Mouse (Mus musculus): ENCODE measurements around the gene Dscam. TPM values are rescaled to one million over a fixed set of nuclear protein-coding genes. Genes with fewer than 3 reads are reported as not detected.

The Dscam gene
- polyA plus RNA-seq, 1 experiment from 2014 or later, result 3.3 TPM

DNA sequence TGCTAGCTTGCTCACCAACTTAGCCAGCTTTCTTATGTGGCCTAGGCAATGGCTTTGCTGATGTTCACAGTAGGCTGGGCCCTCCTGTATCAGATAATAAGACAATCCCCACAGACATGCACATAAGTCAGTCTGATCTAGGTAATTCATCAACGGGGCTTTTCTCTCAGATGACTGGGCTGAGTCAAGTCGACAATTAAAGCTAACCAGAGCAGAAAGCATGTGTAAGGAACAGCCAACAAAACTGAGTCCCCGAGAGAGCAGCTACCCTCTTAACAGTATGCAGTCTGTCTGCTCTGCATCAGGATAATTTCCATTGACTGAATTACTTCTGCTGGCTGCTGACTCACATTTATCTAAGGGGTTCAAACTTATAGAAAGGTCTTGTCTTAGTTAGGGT, 603.1 kb downstream of the Dscam start:
- Histone ChIP-seq H3K4me2 (replicated peaks) (no peak overlapping the region), H3K9ac (no peak overlapping the region), H3K36me3 (no peaks in the 10 kb centered on the region), H3K4me3 (no peak overlapping the region), H3K9me3 (replicated peaks) (no peaks in the 10 kb centered on the region), H3K4me1 (peaks cover 7% of the 10 kb centered on the region), H3K27me3 (no peaks in the 10 kb centered on the region), H3K27ac (no peak overlapping the region)
- no peak for ATAC-seq (ENCODE audit: low FRiP score)
- WGBS, result 69% methylated on average over 3 of the region's 3 CpGs

DNA sequence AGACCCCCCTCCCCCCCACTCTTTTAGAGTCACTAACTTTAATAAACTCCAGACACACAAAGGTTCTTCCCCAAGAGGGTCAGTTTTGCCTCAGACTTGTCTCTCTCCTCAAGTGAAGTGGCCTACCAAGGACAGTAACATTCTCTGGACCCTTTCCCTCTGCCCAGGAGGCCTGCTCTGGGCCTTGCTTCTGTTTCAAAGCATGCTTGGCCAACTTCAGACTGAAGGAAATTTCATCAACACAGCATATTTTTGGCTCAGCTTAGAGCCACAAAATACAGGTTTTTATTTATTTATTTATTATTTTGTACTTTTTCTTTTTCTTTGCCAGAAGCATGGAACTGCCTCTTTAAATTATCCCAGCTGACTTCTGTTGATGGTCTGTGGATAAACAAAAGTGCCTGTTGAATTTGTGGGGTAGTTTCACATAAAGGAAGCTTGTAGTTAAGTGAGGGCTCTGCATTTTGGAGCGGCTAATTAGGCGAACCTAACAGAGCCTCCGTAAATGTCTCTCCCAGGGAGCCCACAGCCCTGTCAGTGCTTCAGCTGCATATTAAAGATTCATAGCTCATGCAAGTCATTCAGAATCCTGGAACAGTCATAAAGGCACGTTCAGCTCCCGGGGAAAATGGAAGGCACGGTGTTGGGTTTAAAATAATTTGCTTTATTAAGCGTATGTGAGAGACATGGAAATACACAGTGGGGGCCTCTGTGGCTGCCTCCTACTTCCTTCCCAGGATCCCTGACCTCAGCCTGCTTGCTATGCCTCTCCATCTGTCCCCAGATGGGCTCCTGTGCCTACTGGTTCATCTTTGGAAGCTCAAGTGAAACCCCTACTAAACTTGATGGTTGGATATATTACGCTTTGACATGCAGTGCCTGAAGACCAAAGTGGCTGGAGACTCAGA, 606.9 kb downstream of the Dscam start:
- no peaks in the 10 kb centered on the region for H3K9me3 ChIP-seq (replicated peaks)
- H3K4me2 ChIP-seq (replicated peaks), result no peak overlapping the region
- H3K27ac ChIP-seq, result peak overlapping the region; percentile 48; the same call in 1 of the 2 replicates
- peaks cover 10% of the 10 kb centered on the region for H3K4me1 ChIP-seq
- WGBS, result 35% methylated on average over 8 of the region's 8 CpGs
- ATAC-seq (ENCODE audit: low FRiP score), result no peak; the same call in 1 of the 2 replicates
- no peak overlapping the region for H3K4me3 ChIP-seq
- H3K9ac ChIP-seq, result no peak overlapping the region
- no peaks in the 10 kb centered on the region for H3K36me3 ChIP-seq
- no peaks in the 10 kb centered on the region for H3K27me3 ChIP-seq

DNA sequence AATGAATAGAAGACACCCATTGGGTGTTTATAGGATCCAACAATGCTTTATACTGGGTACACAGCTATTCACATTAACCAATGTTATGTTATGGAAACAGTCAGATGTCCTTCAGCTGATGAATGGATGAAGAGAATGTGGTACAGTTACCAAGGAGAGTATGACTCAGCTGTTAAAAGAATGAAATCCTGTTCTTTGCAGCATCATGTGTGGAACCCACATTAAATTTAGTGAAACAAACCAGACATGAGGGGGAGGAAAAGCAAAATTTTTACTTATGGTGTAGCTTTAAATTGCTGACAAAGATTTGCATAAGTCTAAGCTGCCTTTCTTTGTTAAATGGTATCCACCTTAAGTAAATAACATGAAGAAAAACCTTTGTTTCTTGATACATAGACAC, 610.8 kb downstream of the Dscam start:
- Histone ChIP-seq H3K9me3 (replicated peaks) (no peaks in the 10 kb centered on the region), H3K9ac (no peak overlapping the region), H3K27me3 (no peaks in the 10 kb centered on the region), H3K27ac (no peak overlapping the region), H3K4me1 (peaks cover 10% of the 10 kb centered on the region), H3K36me3 (no peaks in the 10 kb centered on the region), H3K4me2 (replicated peaks) (no peak overlapping the region), H3K4me3 (no peak overlapping the region)
- no peak for ATAC-seq (ENCODE audit: low FRiP score)

DNA sequence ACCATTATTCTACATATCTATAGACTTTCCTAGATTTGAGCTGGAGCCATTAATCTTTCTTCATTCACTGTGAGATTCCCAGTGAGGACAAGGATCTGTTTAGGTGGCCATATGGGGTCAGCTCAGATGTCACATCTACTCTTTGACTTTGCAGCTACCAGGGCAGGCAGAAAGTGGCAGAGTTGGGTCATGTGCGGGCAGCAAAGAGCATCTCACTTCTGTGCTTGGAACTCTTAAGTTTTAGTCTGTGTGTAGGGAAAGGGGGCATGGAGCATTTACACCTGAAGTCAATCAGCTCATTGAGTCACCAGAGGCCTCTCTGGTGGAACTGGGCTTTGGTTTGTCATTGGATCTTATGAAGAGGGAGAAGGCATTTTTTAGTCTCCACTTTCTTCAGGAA, 612.2 kb downstream of the Dscam start:
- no peak for ATAC-seq (ENCODE audit: low FRiP score)
- Histone ChIP-seq H3K4me2 (replicated peaks) (no peak overlapping the region), H3K27me3 (no peaks in the 10 kb centered on the region), H3K4me3 (no peak overlapping the region), H3K27ac (no peak overlapping the region), H3K9ac (no peak overlapping the region), H3K9me3 (replicated peaks) (no peaks in the 10 kb centered on the region), H3K4me1 (peaks cover 3% of the 10 kb centered on the region; the same call in 1 of the 2 replicates), H3K36me3 (no peaks in the 10 kb centered on the region)
- 87% methylated on average over 1 of the region's 1 CpGs for WGBS

DNA sequence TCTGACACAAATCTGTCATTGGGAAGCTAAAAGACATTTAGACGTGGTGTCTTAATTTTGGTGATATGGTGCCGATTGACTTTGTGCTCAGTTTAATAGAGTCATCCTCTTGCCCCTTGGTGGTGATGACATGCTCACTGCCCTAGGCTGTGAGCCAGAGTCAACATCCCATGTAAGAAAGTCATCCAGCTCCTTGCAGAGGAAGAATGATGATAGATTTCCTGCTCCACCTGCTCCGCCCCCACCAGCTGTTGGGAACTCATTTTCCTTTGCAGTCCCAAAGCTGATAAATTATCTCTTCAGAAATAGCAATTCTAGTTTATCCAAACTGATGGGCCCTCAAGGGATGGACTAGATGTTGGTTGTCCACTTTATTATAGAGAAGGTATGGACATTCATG, 613.9 kb downstream of the Dscam start:
- Histone ChIP-seq H3K4me2 (replicated peaks) (no peak overlapping the region), H3K9me3 (replicated peaks) (no peaks in the 10 kb centered on the region), H3K9ac (no peak overlapping the region), H3K4me3 (no peak overlapping the region), H3K36me3 (no peaks in the 10 kb centered on the region), H3K27me3 (no peaks in the 10 kb centered on the region), H3K4me1 (no peaks in the 10 kb centered on the region), H3K27ac (no peak overlapping the region)
- ATAC-seq (ENCODE audit: low FRiP score), result no peak
- WGBS, result 71% methylated on average over 3 of the region's 3 CpGs

DNA sequence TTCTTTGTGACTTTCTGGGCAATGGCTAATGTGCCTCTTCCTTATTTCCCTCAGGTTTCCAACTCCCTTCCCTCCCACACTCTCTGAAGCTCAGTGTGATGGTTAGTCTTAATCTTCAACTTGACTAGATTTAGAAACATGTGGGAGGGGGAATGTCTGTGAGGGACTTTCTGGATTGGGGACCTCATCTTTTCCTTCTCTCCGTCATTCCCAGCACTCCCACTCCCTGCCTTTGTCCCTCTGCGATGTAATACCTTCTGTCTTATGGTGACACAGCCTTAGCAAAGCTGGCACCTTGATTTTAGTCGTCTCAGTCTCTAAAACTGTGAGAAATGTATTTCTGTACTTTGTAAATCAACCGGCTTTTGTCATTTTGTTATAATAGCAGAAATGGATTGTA, 615.1 kb downstream of the Dscam start:
- H3K9me3 ChIP-seq (replicated peaks), result no peaks in the 10 kb centered on the region
- 87% methylated on average over 4 of the region's 4 CpGs for WGBS
- no peak overlapping the region for H3K4me3 ChIP-seq
- H3K9ac ChIP-seq, result no peak overlapping the region
- ATAC-seq (ENCODE audit: low FRiP score), result no peak
- no peaks in the 10 kb centered on the region for H3K27me3 ChIP-seq
- no peak overlapping the region for H3K4me2 ChIP-seq (replicated peaks)
- no peak overlapping the region for H3K27ac ChIP-seq
- H3K36me3 ChIP-seq, result no peaks in the 10 kb centered on the region
- no peaks in the 10 kb centered on the region for H3K4me1 ChIP-seq

DNA sequence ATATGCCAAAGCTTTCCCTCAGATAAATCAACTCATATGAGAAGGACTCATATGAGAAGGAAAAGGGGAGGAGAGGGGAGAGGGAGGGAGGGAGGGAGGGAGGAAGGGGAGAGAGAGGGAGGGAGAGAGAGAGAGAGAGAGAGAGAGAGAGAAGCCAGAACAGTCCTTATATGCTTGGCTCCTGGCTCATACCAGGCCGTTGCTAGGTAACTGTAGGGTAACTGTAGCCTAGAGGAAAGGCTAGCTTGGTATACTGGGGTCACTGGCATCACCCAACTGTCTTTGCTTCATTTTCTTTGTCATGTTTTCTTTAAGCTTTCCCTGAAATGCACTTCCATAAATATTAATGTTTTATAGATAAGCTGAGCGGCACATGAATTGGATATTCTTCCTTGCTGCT, 617.9 kb downstream of the Dscam start:
- H3K4me1 ChIP-seq, result no peaks in the 10 kb centered on the region
- no peak for ATAC-seq (ENCODE audit: low FRiP score)
- H3K9ac ChIP-seq, result no peak overlapping the region
- no peak overlapping the region for H3K4me3 ChIP-seq
- no peak overlapping the region for H3K27ac ChIP-seq
- no peaks in the 10 kb centered on the region for H3K9me3 ChIP-seq (replicated peaks)
- no peak overlapping the region for H3K4me2 ChIP-seq (replicated peaks)
- WGBS, result 70% methylated on average over 2 of the region's 2 CpGs
- no peaks in the 10 kb centered on the region for H3K27me3 ChIP-seq
- no peaks in the 10 kb centered on the region for H3K36me3 ChIP-seq

DNA sequence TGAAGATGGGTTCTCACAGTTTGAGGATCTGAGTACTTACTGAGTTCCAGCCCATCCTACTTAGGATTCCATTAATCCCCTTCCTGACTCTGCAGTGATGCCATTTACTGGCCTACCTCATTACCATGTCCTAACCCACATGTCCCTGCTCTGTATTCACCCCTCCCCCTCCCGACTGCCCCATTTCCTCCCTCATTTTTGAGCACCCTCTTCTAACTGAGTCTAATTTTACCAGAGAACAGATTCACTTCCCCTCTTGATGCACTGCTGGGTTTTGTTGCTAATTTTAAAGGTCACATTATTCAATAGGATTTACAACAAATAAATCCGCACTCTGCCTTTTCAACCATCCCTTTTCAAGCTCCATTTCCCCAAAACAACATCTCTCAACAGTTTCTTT, 629.5 kb downstream of the Dscam start:
- Histone ChIP-seq H3K4me1 (no peaks in the 10 kb centered on the region), H3K4me3 (no peak overlapping the region), H3K4me2 (replicated peaks) (no peak overlapping the region), H3K9me3 (replicated peaks) (no peaks in the 10 kb centered on the region), H3K36me3 (no peaks in the 10 kb centered on the region), H3K9ac (no peak overlapping the region), H3K27ac (no peak overlapping the region), H3K27me3 (no peaks in the 10 kb centered on the region)
- ATAC-seq (ENCODE audit: low FRiP score), result no peak
- 74% methylated on average over 2 of the region's 2 CpGs for WGBS

Other genes with a start within 250 kb of the Dscam start
- gene Bace2, start 186.0 kb upstream of the Dscam start, polyA plus RNA-seq (2016; fragmentation: Nextera tagmentation; extraction: Ambion mirVana), result 3.5 and 4.3 TPM in 2 replicates

All from hindbrain, embryonic 12.5 days (tissue).